Mouse (Mus musculus) liver, embryonic 14.5 days (tissue): ENCODE data around the gene Isoc2a.

Experiments
- CTCF ChIP-seq: IDR thresholded peaks from 2 replicates; pipeline ENCODE4 v1.5.1; 2016; ENCODE audit warnings: antibody characterized with exemption, low read depth, control low read depth
- EP300 ChIP-seq: IDR thresholded peaks from 2 replicates; pipeline ENCODE4 v1.6.1; 2016; ENCODE audit warnings: antibody characterized with exemption, low read depth

- TF ChIP-seq EP300 (no peak), CTCF (peak; percentile 96)
These were observed 66.4 kb downstream of the Isoc2a start for GRCm38 (mm10) chr7:4943223-4943815.
